Mouse (Mus musculus): ENCODE data around the gene Lrrn4.
A peak's percentile ranks its signal among the peaks of the same experiment; 100 is the strongest.

Gene Lrrn4

DNA sequence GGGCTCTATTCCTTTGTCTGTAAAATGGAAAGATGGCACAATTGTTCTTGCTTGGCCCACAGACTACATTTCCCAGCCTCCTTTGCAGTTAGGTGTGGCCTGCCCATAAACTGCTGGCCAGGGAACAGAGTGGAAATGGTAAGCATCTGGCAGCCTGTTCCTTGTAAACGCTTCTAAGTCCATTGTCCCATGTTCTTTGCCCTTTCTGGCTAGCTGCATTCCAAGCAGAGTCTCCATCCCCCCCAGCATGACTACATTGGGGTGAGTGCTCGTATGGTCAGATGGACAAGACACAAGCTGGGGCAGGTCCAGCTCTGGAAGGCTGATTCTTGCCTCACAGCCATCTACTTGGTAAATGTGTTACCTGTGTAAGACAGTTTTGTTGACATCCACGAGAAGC, 9.0 kb downstream of the Lrrn4 start:
- no peak for DNase-seq (ENCODE audit: low spot score in 2 of 2)

GRCm38 (mm10) chr2:132870286-132870685, 10.4 kb downstream of the Lrrn4 start:
- DNase-seq (ENCODE audit: low spot score in 2 of 2), result no peak

GRCm38 (mm10) chr2:132869682-132870081, 11.0 kb downstream of the Lrrn4 start:
- no peak for DNase-seq (ENCODE audit: low spot score in 2 of 2)

DNA sequence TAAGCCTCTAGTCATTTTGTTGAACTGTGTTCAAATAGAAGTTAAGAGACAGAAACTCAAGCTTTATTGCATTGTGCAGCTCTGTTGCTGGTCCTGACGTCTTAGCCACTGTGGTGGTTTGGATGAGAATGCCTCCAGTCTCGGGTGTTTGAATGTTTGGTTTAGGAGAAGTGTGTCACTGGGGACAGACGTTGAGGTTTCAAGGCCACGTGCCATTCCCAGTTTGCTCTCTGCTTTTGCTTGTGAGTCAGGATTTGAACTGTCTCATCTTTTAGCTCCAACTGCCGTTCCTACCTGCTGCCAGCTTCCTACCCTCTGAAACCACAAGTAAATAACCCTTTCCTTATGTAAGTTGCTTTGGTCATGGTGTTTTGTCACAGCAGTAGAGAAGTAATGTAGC, 13.2 kb downstream of the Lrrn4 start:
- DNase-seq (ENCODE audit: low spot score in 2 of 2), result no peak

- DNase-seq (ENCODE audit: low spot score in 2 of 2), result no peak
Observed at GRCm38 (mm10) chr2:132863325-132863724, 17.4 kb downstream of the Lrrn4 start.

DNA sequence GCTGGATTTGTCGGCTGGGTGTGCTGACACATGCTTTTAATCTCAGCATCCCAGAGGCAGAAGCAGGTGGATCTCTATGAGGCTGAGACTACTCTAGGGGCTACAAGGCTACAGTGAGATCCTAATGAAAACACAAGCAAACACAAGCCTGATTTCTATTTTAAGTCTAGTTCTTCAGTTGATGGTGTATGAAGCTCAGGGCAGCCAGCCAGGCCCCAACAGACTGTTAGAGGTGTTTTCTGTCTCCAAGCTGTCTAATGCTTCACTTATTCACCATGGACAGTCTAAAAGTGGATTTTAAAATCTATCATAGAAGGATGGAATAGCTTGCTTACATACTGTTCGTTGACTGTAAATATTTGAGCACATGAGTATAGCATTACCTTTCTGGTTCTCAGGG, 19.2 kb downstream of the Lrrn4 start:
- no peak for DNase-seq (ENCODE audit: low spot score in 2 of 2)

DNA sequence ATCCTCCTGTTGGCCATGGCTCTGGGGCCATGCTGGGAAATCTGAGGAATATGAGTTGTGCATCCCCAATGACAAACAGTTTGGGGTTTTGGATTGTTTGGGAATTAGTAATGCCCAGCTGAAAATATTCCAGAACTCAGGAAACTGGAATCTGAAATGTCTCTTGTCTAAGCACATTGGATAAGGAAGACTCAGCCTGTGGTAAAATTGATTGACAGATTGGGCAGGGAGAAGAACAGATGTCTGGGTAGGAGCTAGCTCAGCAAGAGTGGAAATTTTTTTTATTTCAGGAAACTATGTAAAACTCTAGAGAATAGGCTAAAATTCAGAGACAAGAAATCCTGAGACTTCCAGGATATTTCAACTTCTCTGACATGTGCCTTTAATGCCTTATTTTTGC, 20.3 kb downstream of the Lrrn4 start:
- no peak for DNase-seq (ENCODE audit: low spot score in 2 of 2)

- no peak for DNase-seq (ENCODE audit: low spot score in 2 of 2)
Observed at GRCm38 (mm10) chr2:132856333-132856732, 24.4 kb downstream of the Lrrn4 start.

DNA sequence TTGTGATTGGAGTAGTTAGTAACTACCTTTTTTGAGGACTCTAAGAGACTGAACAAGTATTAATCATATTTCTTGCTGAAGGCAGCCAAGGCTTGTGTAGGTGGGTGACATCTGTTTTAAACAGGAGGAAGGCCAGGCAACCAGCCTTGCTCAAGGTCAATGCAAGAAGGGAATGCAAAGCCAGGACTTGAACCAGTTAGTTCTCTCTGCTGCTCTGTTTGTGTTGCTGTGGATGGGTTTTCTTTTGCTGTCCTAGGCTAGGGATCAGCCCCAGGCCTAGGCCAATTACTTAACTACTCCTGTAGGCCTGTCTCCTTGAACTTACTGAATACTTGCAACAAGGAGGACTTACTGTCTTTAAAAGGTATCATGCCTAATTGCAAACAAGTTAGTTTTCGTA, 27.6 kb downstream of the Lrrn4 start:
- no peak for DNase-seq (ENCODE audit: low spot score in 2 of 2)

- no peak for DNase-seq (ENCODE audit: low spot score in 2 of 2)
Observed at GRCm38 (mm10) chr2:132849141-132849540, 31.6 kb downstream of the Lrrn4 start.

- no peak for DNase-seq (ENCODE audit: low spot score in 2 of 2)
Observed at GRCm38 (mm10) chr2:132848361-132848760, 32.3 kb downstream of the Lrrn4 start.

DNA sequence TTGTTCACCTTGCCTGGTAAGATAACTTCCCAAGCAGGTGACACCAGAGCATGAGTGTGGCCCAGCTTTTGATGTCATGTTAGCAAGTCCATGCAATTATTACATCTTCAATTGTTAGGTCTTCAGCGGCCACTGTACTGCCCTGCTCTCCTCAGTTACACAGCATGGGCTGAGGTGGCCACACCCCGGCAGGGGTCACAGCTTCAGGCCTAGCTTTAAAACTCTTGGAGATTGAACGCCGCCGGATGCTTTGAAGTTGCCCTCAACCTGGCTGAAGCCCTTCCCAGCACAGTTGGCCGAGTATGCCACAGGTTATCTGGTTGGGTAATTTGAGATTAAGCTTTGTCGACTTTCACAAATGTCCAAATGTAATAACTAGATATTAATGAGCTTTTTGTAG, 33.1 kb downstream of the Lrrn4 start:
- DNase-seq (ENCODE audit: low spot score in 2 of 2), result no peak

GRCm38 (mm10) chr2:132846407-132847358, 34.0 kb downstream of the Lrrn4 start, which contains the start of gene Crls1:
Crls1 (plus strand) TSS chr2:132846666.
- peak; percentile 95 for DNase-seq (ENCODE audit: low spot score in 2 of 2)

- DNase-seq (ENCODE audit: low spot score in 2 of 2), result no peak
Observed at GRCm38 (mm10) chr2:132841071-132841470, 39.6 kb downstream of the Lrrn4 start.

Measured in spleen, postnatal 36 days (tissue).